Mouse (Mus musculus) midbrain, embryonic 15.5 days (tissue): ENCODE data around the gene Gsdme. TPM values are rescaled to one million over a fixed set of nuclear protein-coding genes. Genes with fewer than 3 reads are reported as not detected.

Source experiments
- ATAC-seq: fragments of 200-750 bp; cut with Nextera tagmentation; replicated peaks from 2 replicates; pipeline ENCODE4 v1.8.0; 2017; ENCODE audit warnings: moderate TSS enrichment
- H3K27ac ChIP-seq: fragments of 300-500 bp; sonication (generic); 2 replicates; pipeline ENCODE4 v1.5.1; 2015; ENCODE audit warnings: mild to moderate bottlenecking, inconsistent platforms
- H3K27me3 ChIP-seq: fragments of 300-500 bp; sonication (generic); replicated peaks from 2 replicates; pipeline ENCODE4 v1.6.1; 2015; ENCODE audit warnings: inconsistent platforms
- H3K36me3 ChIP-seq: fragments of 300-500 bp; sonication (generic); replicated peaks from 2 replicates; pipeline ENCODE4 v1.6.1; 2015; ENCODE audit warnings: inconsistent platforms
- H3K4me1 ChIP-seq: fragments of 300-500 bp; sonication (generic); 2 replicates; pipeline ENCODE4 v1.6.1; 2015; ENCODE audit warnings: inconsistent platforms
- H3K4me2 ChIP-seq: fragments of 300-500 bp; sonication (generic); 2 replicates; pipeline ENCODE4 v1.6.1; 2015; ENCODE audit warnings: inconsistent platforms, mild to moderate bottlenecking, moderate library complexity
- H3K4me3 ChIP-seq: fragments of 300-500 bp; sonication (generic); 2 replicates; pipeline ENCODE4 v1.5.1; 2015; ENCODE audit warnings: mild to moderate bottlenecking, inconsistent platforms
- H3K9ac ChIP-seq: fragments of 300-500 bp; sonication (generic); 2 replicates; pipeline ENCODE4 v1.6.1; 2015; ENCODE audit warnings: mild to moderate bottlenecking, inconsistent platforms
- H3K9me3 ChIP-seq: fragments of 300-500 bp; sonication (generic); 2 replicates; pipeline ENCODE4 v1.6.1; 2016; ENCODE audit warnings: inconsistent platforms
- WGBS: fragments of 180-500 bp; shearing (Covaris S2); methylation state at CpG from one replicate; pipeline ENCODE4 v1.1.7; 2015; ENCODE audit warnings: mixed read lengths; 5-methylcytosine and 5-hydroxymethylcytosine counted together
- polyA plus RNA-seq: library from polyadenylated mRNA; unstranded; fragments of >200 nt; fragmentation: Nextera tagmentation; extraction: Ambion mirVana; gene quantifications from 2 replicates; pipeline ENCODE4 v1.2.1, GENCODE M21; 2015

Gene Gsdme
- polyA plus RNA-seq, 1 experiment from 2014 or later = 85.3 TPM

DNA sequence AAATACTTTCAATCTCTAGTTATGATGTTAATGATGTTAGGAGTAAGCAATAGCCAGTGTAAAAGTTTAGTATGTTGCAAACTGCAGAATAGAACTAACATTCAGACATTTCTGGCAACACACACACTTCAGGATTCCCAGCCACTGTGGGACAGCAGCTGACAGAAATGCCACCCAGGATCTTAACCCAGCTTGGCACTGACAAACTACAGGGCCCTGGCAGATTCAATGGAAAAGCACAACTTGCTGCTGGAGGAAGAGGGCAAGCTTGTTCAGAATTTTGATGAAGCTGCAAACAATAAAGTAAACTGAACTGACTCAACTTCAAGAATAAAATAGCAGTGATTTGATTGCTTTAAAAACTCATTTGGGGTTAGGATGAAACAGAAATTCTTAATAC lies 93.9 kb downstream of the Gsdme start:
- Histone ChIP-seq H3K36me3 (no peaks in the 10 kb centered on the region), H3K27ac (no peak overlapping the region), H3K4me1 (no peaks in the 10 kb centered on the region), H3K9ac (no peak overlapping the region), H3K4me3 (no peak overlapping the region), H3K27me3 (no peaks in the 10 kb centered on the region), H3K9me3 (no peaks in the 10 kb centered on the region), H3K4me2 (no peak overlapping the region)
- ATAC-seq = no peak

GRCm38 (mm10) chr6:50168821-50169220 lies 94.8 kb downstream of the Gsdme start:
- no peak overlapping the region for H3K27ac ChIP-seq
- 94% methylated on average over 4 of the region's 4 CpGs for WGBS
- no peaks in the 10 kb centered on the region for H3K36me3 ChIP-seq
- H3K9ac ChIP-seq = no peak overlapping the region
- no peaks in the 10 kb centered on the region for H3K27me3 ChIP-seq
- no peak overlapping the region for H3K4me3 ChIP-seq
- H3K4me2 ChIP-seq = no peak overlapping the region
- ATAC-seq = no peak
- H3K4me1 ChIP-seq = no peaks in the 10 kb centered on the region
- no peaks in the 10 kb centered on the region for H3K9me3 ChIP-seq

- Histone ChIP-seq H3K27me3 (no peaks in the 10 kb centered on the region), H3K9me3 (no peaks in the 10 kb centered on the region), H3K4me2 (no peak overlapping the region), H3K36me3 (no peaks in the 10 kb centered on the region), H3K4me3 (no peak overlapping the region), H3K9ac (no peak overlapping the region), H3K27ac (no peak overlapping the region), H3K4me1 (no peaks in the 10 kb centered on the region)
- ATAC-seq = no peak
- WGBS = 90% methylated on average over 3 of the region's 3 CpGs
Observed at GRCm38 (mm10) chr6:50163013-50163412, 100.6 kb downstream of the Gsdme start.

DNA sequence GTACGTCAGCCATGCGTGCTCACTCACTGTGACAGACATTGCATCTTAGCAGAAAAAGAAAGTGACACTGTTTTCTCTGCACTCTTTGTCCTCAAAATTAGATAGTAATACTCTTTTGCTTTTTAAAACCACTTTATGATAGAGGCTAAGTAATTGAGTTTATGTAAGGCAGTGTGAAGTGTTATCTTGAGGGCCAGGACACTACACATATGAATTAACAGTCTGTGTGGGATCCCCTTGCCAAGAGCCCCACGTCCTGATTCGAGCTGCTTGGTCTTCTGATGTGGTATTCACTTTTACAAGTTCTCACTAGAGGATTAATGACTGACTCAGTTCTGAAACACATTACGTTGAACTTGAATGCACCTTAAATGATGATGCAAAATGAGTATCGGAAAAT lies 103.8 kb downstream of the Gsdme start:
- no peaks in the 10 kb centered on the region for H3K4me1 ChIP-seq
- no peaks in the 10 kb centered on the region for H3K27me3 ChIP-seq
- no peak overlapping the region for H3K4me2 ChIP-seq
- no peak overlapping the region for H3K4me3 ChIP-seq
- H3K27ac ChIP-seq = no peak overlapping the region
- WGBS = 78% methylated on average over 6 of the region's 6 CpGs
- no peak overlapping the region for H3K9ac ChIP-seq
- H3K9me3 ChIP-seq = no peaks in the 10 kb centered on the region
- no peaks in the 10 kb centered on the region for H3K36me3 ChIP-seq
- no peak for ATAC-seq

DNA sequence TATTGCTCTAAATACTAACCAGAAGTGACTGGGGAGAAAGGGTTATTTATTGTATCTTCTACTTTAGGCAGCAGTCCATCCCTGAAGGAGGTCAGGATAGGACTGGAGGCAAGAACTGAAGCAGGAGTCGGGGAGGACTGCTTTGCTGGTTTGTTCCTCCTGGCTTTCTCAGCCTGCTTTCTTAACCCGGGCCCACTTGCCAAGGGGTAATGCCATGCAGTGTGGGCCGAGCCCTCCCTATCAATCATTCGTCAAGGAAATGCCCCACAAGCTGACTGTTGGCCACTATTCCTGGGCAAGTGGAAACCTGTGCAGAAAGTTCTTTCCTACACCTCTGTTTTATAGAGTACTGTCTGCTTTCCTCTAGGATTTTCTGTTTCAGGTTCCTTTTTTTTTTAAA lies 114.3 kb downstream of the Gsdme start:
- Histone ChIP-seq H3K4me1 (no peaks in the 10 kb centered on the region), H3K4me2 (no peak overlapping the region), H3K4me3 (no peak overlapping the region), H3K27ac (no peak overlapping the region), H3K9ac (no peak overlapping the region), H3K9me3 (no peaks in the 10 kb centered on the region), H3K36me3 (no peaks in the 10 kb centered on the region), H3K27me3 (no peaks in the 10 kb centered on the region)
- no peak for ATAC-seq
- WGBS = 94% methylated on average over 4 of the region's 4 CpGs

DNA sequence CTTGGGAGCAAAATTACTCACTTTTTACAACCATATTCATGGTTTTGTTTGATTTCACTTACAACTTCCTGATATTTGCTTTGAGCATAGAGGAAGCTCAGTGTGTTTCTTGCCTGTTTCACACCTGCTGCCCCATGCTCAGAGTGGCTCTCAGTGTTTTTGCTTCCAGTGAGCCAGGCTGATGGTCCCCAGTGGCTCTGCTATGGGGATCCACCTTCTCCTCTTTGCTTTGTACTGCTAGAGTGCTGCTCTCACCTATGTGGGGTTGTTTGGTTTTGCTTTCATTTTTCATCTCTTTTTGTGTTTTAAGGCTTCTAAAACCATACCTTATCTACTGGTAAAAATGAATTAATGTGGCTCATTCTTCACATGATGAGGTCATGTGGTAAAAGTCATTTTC lies 117.5 kb downstream of the Gsdme start:
- no peak overlapping the region for H3K9ac ChIP-seq
- no peak overlapping the region for H3K27ac ChIP-seq
- no peaks in the 10 kb centered on the region for H3K27me3 ChIP-seq
- no peak overlapping the region for H3K4me2 ChIP-seq
- no peaks in the 10 kb centered on the region for H3K4me1 ChIP-seq
- H3K4me3 ChIP-seq = no peak overlapping the region
- H3K9me3 ChIP-seq = no peaks in the 10 kb centered on the region
- H3K36me3 ChIP-seq = no peaks in the 10 kb centered on the region
- ATAC-seq = no peak

- WGBS = 87% methylated on average over 3 of the region's 3 CpGs
- H3K4me3 ChIP-seq = no peak overlapping the region
Observed at GRCm38 (mm10) chr6:50139526-50139925, 124.1 kb downstream of the Gsdme start.

More at GRCm38 (mm10) chr6:50139526-50139925, 124.1 kb downstream of the Gsdme start:
- Histone ChIP-seq H3K27ac (no peak overlapping the region), H3K27me3 (no peaks in the 10 kb centered on the region), H3K4me2 (no peak overlapping the region), H3K9ac (no peak overlapping the region), H3K36me3 (no peaks in the 10 kb centered on the region), H3K9me3 (no peaks in the 10 kb centered on the region), H3K4me1 (no peaks in the 10 kb centered on the region)
- no peak for ATAC-seq

Other genes with a start within 250 kb of the Gsdme start
- 54.9 and 59.7 TPM in 2 replicates for gene Mpp6, start 153.6 kb downstream of the Gsdme start, polyA plus RNA-seq
- gene Osbpl3, start 192.3 kb upstream of the Gsdme start, polyA plus RNA-seq = 5.6 and 6.2 TPM in 2 replicates